Comparison of ENCODE assay signal across 26 mouse cellular contexts in genomic region chr4:50428962-50429361, GRCm38 (mm10).
"Had no signal": no experiment of that assay in that cellular context is flagged by ENCODE, and none has a peak within 500 bp of the region (broad histone marks: within the 10 kb centered on the region; RNA-seq: fewer than 3 reads in every experiment).

No protein-coding gene starts in this region.

- H3K9me3 ChIP-seq: forebrain, embryonic 15.5 days; heart, embryonic 10.5 days; heart, embryonic 12.5 days; hindbrain, embryonic 10.5 days; hindbrain, embryonic 15.5 days; intestine, embryonic 15.5 days; kidney, embryonic 15.5 days; limb, embryonic 13.5 days; limb, embryonic 15.5 days had no signal

- H3K4me2 ChIP-seq: forebrain, embryonic 15.5 days; heart, embryonic 12.5 days; hindbrain, embryonic 15.5 days; intestine, embryonic 15.5 days; kidney, embryonic 15.5 days; limb, embryonic 13.5 days; limb, embryonic 15.5 days had no signal

- H3K4me3 ChIP-seq: forebrain, embryonic 15.5 days; gastrocnemius, adult 2 months; heart, embryonic 10.5 days; heart, embryonic 12.5 days; hindbrain, embryonic 10.5 days; hindbrain, embryonic 15.5 days; intestine, embryonic 15.5 days; kidney, embryonic 15.5 days; limb, embryonic 13.5 days; limb, embryonic 15.5 days had no signal

- DNase-seq: forebrain, postnatal 0 days; gastrocnemius, adult 2 months; gastrocnemius, postnatal 10 days; gastrocnemius, postnatal 25 days; heart, adult 18-20 months; heart, postnatal 10 days; heart, postnatal 4 days; kidney, adult 18-20 months; kidney, adult 9 months; kidney, postnatal 14 days; kidney, postnatal 36 days; layer of hippocampus, adult 9-11 months; layer of hippocampus, postnatal 36 days; left cerebral cortex, postnatal 4 days had no signal

- ATAC-seq: forebrain, embryonic 15.5 days; forebrain, postnatal 0 days; inflammation-experienced regulatory T-cells, adult 6 months; intestine, embryonic 15.5 days; intestine, postnatal 0 days had no signal

- H3K9ac ChIP-seq: forebrain, embryonic 15.5 days; forebrain, postnatal 0 days; heart, embryonic 12.5 days; hindbrain, embryonic 15.5 days; intestine, embryonic 15.5 days; kidney, embryonic 15.5 days; limb, embryonic 13.5 days; limb, embryonic 15.5 days had no signal

- H3K4me1 ChIP-seq: forebrain, embryonic 15.5 days; heart, embryonic 10.5 days; heart, embryonic 12.5 days; hindbrain, embryonic 10.5 days; hindbrain, embryonic 15.5 days; intestine, embryonic 15.5 days; kidney, embryonic 15.5 days; limb, embryonic 13.5 days; limb, embryonic 15.5 days had no signal

- H3K27me3 ChIP-seq: forebrain, embryonic 15.5 days; heart, embryonic 12.5 days; hindbrain, embryonic 15.5 days; intestine, embryonic 15.5 days; kidney, embryonic 15.5 days; limb, embryonic 13.5 days; limb, embryonic 15.5 days had no signal

- H3K27ac ChIP-seq: forebrain, embryonic 15.5 days; gastrocnemius, adult 2 months; heart, embryonic 10.5 days; hindbrain, embryonic 10.5 days; hindbrain, embryonic 15.5 days; intestine, embryonic 15.5 days; kidney, embryonic 15.5 days; kidney, postnatal 0 days; limb, embryonic 13.5 days; limb, embryonic 15.5 days had no signal

- H3K36me3 ChIP-seq: forebrain, embryonic 15.5 days; heart, embryonic 10.5 days; heart, embryonic 12.5 days; hindbrain, embryonic 10.5 days; hindbrain, embryonic 15.5 days; intestine, embryonic 15.5 days; kidney, embryonic 15.5 days; limb, embryonic 13.5 days; limb, embryonic 15.5 days had no signal
